Mouse (Mus musculus): Measurements from ENCODE around the gene Cars2. TPM values are rescaled to one million over a fixed set of nuclear protein-coding genes. Genes with fewer than 3 reads are reported as not detected.
"Not testable (repeated sequence)": the region's sequence is repeated elsewhere in the genome, so short reads cannot be mapped to it uniquely, and the experiment has no call there.

Gene Cars2
- polyA plus RNA-seq, 1 experiment from 2014 or later, result 19.9 TPM

- H3K9me3 ChIP-seq, result no peaks in the 10 kb centered on the region
- peak; percentile 84 for ATAC-seq (ENCODE audit: low FRiP score)
- peak within 1 kb of the TSS; percentile 63 for H3K4me2 ChIP-seq
- peaks cover 36% of the 10 kb centered on the region for H3K4me1 ChIP-seq
- peak within 1 kb of the TSS; percentile 96 for H3K9ac ChIP-seq
- no peaks in the 10 kb centered on the region for H3K27me3 ChIP-seq
- no peaks in the 10 kb centered on the region for H3K36me3 ChIP-seq (replicated peaks)
- WGBS, result under 1% methylated on average over 52 of the region's 52 CpGs
- H3K27ac ChIP-seq, result peak within 1 kb of the TSS; percentile 100
- peak within 1 kb of the TSS; percentile 98 for H3K4me3 ChIP-seq (replicated peaks)
Observed at GRCm38 (mm10) chr8:11554799-11555719, 4.5 kb upstream of the Cars2 start, which contains the start of gene Ing1. TSS of gene Ing1 (plus strand) at chr8:11555571.

DNA sequence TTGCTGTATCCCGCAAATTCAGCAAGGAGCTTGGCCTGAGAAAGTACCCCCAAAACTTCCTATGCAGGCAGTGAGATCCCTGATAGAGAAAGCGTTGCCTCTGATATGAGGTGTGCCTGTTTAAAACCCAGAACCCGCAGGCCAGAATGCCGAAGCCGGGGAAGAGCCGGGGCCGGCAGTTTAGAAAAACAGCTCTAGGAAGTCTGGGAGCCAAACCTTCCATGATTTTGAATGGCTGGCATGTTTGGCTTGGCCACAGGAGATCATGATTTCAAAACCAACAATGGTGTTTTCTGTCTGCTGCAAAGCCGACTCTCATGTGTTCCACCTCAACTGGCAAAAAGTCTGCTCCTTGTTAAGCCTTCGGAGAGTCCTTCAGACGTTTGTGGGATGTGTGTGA lies 1.8 kb upstream of the Cars2 start:
- H3K27ac ChIP-seq, result no peak overlapping the region
- 86% methylated on average over 10 of the region's 10 CpGs for WGBS
- no peaks in the 10 kb centered on the region for H3K9me3 ChIP-seq
- ATAC-seq (ENCODE audit: low FRiP score), result no peak
- H3K4me1 ChIP-seq, result peaks cover 27% of the 10 kb centered on the region
- H3K9ac ChIP-seq, result no peak overlapping the region
- H3K36me3 ChIP-seq (replicated peaks), result no peaks in the 10 kb centered on the region
- H3K27me3 ChIP-seq, result no peaks in the 10 kb centered on the region
- H3K4me3 ChIP-seq (replicated peaks), result no peak overlapping the region
- no peak overlapping the region for H3K4me2 ChIP-seq

DNA sequence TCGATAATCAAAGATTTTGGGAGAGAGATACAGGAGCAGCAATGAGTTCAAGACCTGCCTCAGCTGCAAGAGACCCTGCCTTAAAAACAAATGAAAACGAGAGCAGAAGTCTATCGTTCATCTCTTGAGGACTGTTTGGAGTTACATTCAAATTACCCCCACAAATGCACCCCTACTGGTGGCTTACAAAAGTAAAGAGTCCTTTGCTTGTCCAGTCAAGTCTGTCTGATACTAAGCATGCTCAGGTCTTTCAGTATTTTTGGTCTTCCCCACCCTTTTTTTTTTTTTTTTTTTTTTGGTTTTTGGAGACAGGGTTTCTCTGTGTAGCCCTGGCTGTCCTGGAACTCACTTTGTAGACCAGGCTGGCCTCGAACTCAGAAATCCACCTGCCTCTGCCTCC lies 914 bp upstream of the Cars2 start:
- WGBS, result 89% methylated on average over 4 of the region's 4 CpGs
- H3K27ac ChIP-seq; H3K9me3 ChIP-seq; H3K4me2 ChIP-seq; H3K4me3 ChIP-seq (replicated peaks); H3K27me3 ChIP-seq; H3K36me3 ChIP-seq (replicated peaks); H3K9ac ChIP-seq; ATAC-seq (ENCODE audit: low FRiP score): not testable (repeated sequence)
- peaks cover 27% of the 10 kb centered on the region for H3K4me1 ChIP-seq

GRCm38 (mm10) chr8:11549706-11550105 lies 877 bp downstream of the Cars2 start:
- Histone ChIP-seq H3K36me3 (replicated peaks) (peaks cover 5% of the 10 kb centered on the region; the same call in 1 of the 2 replicates), H3K4me3 (replicated peaks) (peak overlapping the region; percentile 77), H3K9ac (peak overlapping the region; percentile 88), H3K9me3 (no peaks in the 10 kb centered on the region), H3K4me2 (peak overlapping the region; percentile 77), H3K27me3 (no peaks in the 10 kb centered on the region), H3K4me1 (peaks cover 26% of the 10 kb centered on the region), H3K27ac (0 out of 2 replicates have a peak overlapping the region, but pooled peaks have one; percentile 92)
- no peak for ATAC-seq (ENCODE audit: low FRiP score)
- 18% methylated on average over 7 of the region's 7 CpGs for WGBS

DNA sequence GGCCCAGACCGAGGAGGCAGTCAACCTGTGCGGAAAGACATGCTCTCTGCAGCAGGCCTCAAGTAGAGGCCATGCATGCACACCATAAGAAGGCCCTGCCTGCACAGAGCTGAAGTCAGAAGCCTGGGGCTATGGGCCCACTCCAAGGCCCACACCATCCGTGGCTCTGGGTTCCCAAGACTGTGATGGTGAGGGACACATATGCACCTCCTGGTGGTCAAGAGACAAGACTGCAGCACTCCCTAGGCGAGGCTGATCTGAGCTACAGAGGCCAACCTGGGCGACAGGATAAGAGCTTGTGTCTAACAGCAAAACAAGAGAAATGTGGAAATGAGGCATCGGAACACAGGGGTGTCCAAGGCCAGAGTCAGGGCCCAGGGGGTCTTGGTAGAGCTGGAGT lies 3.5 kb downstream of the Cars2 start:
- H3K27me3 ChIP-seq, result no peaks in the 10 kb centered on the region
- H3K4me3 ChIP-seq (replicated peaks), result no peak overlapping the region
- ATAC-seq (ENCODE audit: low FRiP score), result no peak
- no peak overlapping the region for H3K27ac ChIP-seq
- WGBS, result 67% methylated on average over 6 of the region's 6 CpGs
- H3K36me3 ChIP-seq (replicated peaks), result peaks cover 11% of the 10 kb centered on the region; the same call in 1 of the 2 replicates
- H3K4me1 ChIP-seq, result peaks cover 13% of the 10 kb centered on the region
- H3K9ac ChIP-seq, result no peak overlapping the region
- H3K9me3 ChIP-seq, result no peaks in the 10 kb centered on the region
- H3K4me2 ChIP-seq, result no peak overlapping the region

GRCm38 (mm10) chr8:11544386-11544785 lies 6.2 kb downstream of the Cars2 start:
- H3K36me3 ChIP-seq (replicated peaks), result peaks cover 36% of the 10 kb centered on the region
- H3K9ac ChIP-seq, result no peak overlapping the region
- no peak overlapping the region for H3K4me3 ChIP-seq (replicated peaks)
- H3K27ac ChIP-seq, result no peak overlapping the region
- no peaks in the 10 kb centered on the region for H3K9me3 ChIP-seq
- H3K4me1 ChIP-seq, result no peaks in the 10 kb centered on the region
- no peaks in the 10 kb centered on the region for H3K27me3 ChIP-seq
- ATAC-seq (ENCODE audit: low FRiP score), result no peak
- no peak overlapping the region for H3K4me2 ChIP-seq
- 47% methylated on average over 3 of the region's 3 CpGs for WGBS

- H3K4me1 ChIP-seq, result no peaks in the 10 kb centered on the region
- H3K27ac ChIP-seq, result no peak overlapping the region
- ATAC-seq (ENCODE audit: low FRiP score), result no peak
- no peak overlapping the region for H3K4me2 ChIP-seq
- WGBS, result 93% methylated on average over 4 of the region's 4 CpGs
- no peaks in the 10 kb centered on the region for H3K27me3 ChIP-seq
- H3K9me3 ChIP-seq, result no peaks in the 10 kb centered on the region
- peaks cover 41% of the 10 kb centered on the region for H3K36me3 ChIP-seq (replicated peaks)
- H3K4me3 ChIP-seq (replicated peaks), result no peak overlapping the region
- H3K9ac ChIP-seq, result no peak overlapping the region
Observed at GRCm38 (mm10) chr8:11542866-11543265, 7.7 kb downstream of the Cars2 start.

DNA sequence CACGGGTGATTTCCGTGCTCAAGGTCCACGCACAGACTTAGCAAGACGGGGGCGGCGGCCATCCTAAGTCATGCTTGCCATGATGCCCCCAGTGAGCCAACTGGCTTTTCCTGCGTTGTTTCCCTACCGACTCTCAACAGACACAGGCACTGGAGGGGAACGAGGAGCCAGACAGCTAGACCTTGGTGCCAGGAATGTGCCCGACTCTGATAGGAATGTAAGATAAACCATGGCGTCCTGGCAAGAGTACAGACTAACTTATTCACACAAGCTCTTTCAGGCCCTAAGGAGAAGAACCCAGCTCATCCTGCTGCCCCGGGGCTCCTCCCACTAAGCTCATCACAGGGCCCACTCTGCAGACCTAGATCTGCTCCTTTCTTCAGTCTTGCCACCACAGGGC lies 8.6 kb downstream of the Cars2 start:
- no peaks in the 10 kb centered on the region for H3K9me3 ChIP-seq
- H3K36me3 ChIP-seq (replicated peaks), result peaks cover 41% of the 10 kb centered on the region
- no peak overlapping the region for H3K9ac ChIP-seq
- no peaks in the 10 kb centered on the region for H3K4me1 ChIP-seq
- no peak overlapping the region for H3K27ac ChIP-seq
- no peak overlapping the region for H3K4me2 ChIP-seq
- H3K27me3 ChIP-seq, result no peaks in the 10 kb centered on the region
- ATAC-seq (ENCODE audit: low FRiP score), result no peak
- 95% methylated on average over 12 of the region's 12 CpGs for WGBS
- H3K4me3 ChIP-seq (replicated peaks), result no peak overlapping the region

- no peak for ATAC-seq (ENCODE audit: low FRiP score)
- H3K9ac ChIP-seq, result no peak overlapping the region
- peaks cover 43% of the 10 kb centered on the region for H3K36me3 ChIP-seq (replicated peaks)
- no peaks in the 10 kb centered on the region for H3K4me1 ChIP-seq
- H3K9me3 ChIP-seq, result no peaks in the 10 kb centered on the region
- H3K4me2 ChIP-seq, result no peak overlapping the region
- no peak overlapping the region for H3K4me3 ChIP-seq (replicated peaks)
- WGBS, result 94% methylated on average over 8 of the region's 8 CpGs
- no peak overlapping the region for H3K27ac ChIP-seq
- no peaks in the 10 kb centered on the region for H3K27me3 ChIP-seq
Observed at GRCm38 (mm10) chr8:11540182-11540581, 10.4 kb downstream of the Cars2 start.

DNA sequence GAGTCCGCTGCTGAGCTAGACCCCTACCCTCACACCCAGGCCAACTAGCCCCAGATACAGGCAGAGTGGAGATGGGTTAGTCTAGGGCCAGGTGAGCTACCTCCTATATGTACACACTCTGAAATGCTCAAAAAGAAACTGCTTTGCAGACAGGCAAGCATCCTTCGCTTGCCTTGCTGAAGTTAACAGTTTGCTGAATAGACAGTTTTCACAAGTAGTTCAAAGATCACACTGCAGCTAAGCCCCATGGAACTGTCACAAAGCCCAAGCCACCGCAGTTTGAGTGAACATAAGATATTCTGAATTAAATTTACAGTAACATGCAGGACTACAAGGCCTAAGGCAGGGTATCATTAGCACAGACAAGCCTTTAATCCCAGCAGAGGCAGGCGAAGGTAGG lies 11.5 kb downstream of the Cars2 start:
- H3K4me1 ChIP-seq, result peaks cover 10% of the 10 kb centered on the region
- no peaks in the 10 kb centered on the region for H3K9me3 ChIP-seq
- H3K27me3 ChIP-seq, result no peaks in the 10 kb centered on the region
- ATAC-seq (ENCODE audit: low FRiP score), result no peak
- H3K36me3 ChIP-seq (replicated peaks), result peaks cover 43% of the 10 kb centered on the region
- H3K4me3 ChIP-seq (replicated peaks), result no peak overlapping the region
- H3K27ac ChIP-seq, result no peak overlapping the region
- no peak overlapping the region for H3K9ac ChIP-seq
- H3K4me2 ChIP-seq, result no peak overlapping the region
- WGBS, result 96% methylated on average over 4 of the region's 4 CpGs

- Histone ChIP-seq H3K9ac (no peak overlapping the region), H3K4me2 (0 out of 2 replicates have a peak overlapping the region, but pooled peaks have one; percentile 1), H3K4me1 (peaks cover 11% of the 10 kb centered on the region), H3K36me3 (replicated peaks) (peaks cover 35% of the 10 kb centered on the region), H3K9me3 (no peaks in the 10 kb centered on the region), H3K4me3 (replicated peaks) (no peak overlapping the region), H3K27me3 (no peaks in the 10 kb centered on the region), H3K27ac (peak overlapping the region; percentile 38)
- WGBS, result 14% methylated on average over 9 of the region's 9 CpGs
- ATAC-seq (ENCODE audit: low FRiP score), result 0 out of 2 replicates have a peak, but pooled peaks have one; percentile 30
Observed at GRCm38 (mm10) chr8:11534494-11534893, 16.1 kb downstream of the Cars2 start.

DNA sequence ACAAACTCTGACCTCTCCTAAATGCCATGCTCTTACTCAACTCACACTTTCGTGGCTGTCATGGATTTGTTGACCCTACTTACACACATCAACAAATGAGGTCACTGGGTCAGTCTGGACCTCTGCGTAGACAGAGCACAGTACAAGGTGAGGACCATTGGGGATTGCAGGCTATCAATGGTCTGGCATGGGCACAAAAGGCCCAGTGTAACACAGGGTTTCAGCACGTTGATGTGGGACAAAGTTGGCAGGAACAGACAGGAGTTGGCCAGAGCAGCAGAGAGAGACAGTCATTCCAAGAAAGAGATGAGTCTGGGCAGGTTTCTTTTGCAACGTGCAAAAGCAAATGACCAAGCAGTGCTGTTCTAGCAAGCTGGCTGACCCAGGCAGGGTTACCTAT lies 19.7 kb downstream of the Cars2 start:
- H3K4me2 ChIP-seq, result no peak overlapping the region
- 75% methylated on average over 4 of the region's 4 CpGs for WGBS
- H3K27ac ChIP-seq, result no peak overlapping the region
- H3K4me3 ChIP-seq (replicated peaks), result no peak overlapping the region
- H3K9ac ChIP-seq, result no peak overlapping the region
- no peaks in the 10 kb centered on the region for H3K27me3 ChIP-seq
- no peak for ATAC-seq (ENCODE audit: low FRiP score)
- H3K36me3 ChIP-seq (replicated peaks), result peaks cover 29% of the 10 kb centered on the region
- no peaks in the 10 kb centered on the region for H3K9me3 ChIP-seq
- H3K4me1 ChIP-seq, result peaks cover 11% of the 10 kb centered on the region

Measured in forebrain, embryonic 12.5 days (tissue).